Mouse (Mus musculus): Measurements from ENCODE around the gene Gm20388.

DNA sequence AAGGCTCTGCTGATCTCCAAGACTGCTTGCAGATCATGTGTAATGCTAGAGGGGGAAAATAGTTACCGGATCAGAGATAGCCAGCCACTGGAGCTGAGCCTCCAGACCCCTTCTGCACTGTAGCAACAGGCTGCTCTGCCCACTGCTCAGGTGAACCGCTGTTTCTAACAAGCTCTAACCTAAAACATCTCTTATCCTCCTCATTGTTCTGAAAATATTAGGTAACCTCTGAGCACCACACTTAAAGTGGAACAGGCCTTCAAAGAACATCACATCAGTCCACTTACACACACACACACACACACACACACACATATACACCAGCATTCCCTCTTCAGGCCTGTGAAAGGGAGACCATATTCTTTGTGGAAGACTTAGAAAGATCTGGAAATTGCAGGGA is 1921.4 kb downstream of the Gm20388 start:
- TF ChIP-seq MAFK (IDR thresholded peaks at IDR 0.05; ENCODE audit: insufficient read depth, low read depth, low read length), result no peak
- no peak for TF ChIP-seq CHD2 (IDR thresholded peaks at IDR 0.05; ENCODE audit: low read depth, low read length)
- no peak for TF ChIP-seq ZNF384 (IDR thresholded peaks at IDR 0.05; ENCODE audit: low read depth, low read length)
- TF ChIP-seq ZC3H11A (IDR thresholded peaks at IDR 0.05; ENCODE audit: borderline replicate concordance, low read depth, low read length), result no peak
